Mouse (Mus musculus): Measurements from ENCODE around the gene Gm14137. TPM values are rescaled to one million over a fixed set of nuclear protein-coding genes. Genes with fewer than 3 reads are reported as not detected.

Gene Gm14137
- polyA plus RNA-seq, 1 experiment: not detected

DNA sequence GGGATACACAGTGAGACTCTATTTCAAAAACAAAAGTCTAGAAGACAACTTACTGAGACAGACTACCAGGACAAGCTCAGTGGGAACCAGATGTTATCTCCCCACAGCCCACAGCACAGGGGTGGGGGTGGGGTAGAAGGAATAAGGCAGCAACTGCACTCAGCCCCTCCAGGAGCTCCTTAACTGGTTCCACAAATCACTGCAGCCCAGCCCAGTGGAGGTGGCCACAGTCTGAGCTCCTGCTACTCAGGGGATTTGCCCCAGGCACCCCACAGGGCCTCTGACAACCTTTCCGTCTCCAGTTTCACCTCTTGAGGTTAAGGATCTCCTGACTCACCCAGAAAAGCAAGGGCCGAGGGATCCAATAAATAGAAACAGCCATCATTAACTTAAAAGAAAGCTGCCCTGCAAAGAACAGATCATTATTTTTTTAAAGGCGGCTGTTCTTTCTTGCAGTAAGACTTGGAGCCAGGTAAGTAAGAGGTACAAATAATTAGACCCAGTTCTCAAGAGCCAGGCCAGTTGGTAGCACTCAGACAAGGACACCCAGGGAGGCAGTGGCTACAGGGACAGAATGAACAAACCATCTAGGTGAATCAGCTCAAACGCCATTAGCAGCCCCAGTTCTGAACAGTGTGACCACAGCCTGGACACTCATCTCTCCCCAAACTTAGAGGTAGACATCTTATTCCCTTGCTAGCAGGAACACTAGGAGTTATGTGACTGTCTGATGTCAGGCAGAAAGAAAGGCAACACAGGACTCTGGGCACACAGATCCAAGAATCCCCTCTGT is 22.2 kb downstream of the Gm14137 start:
- Histone ChIP-seq H3K27ac (ENCODE audit: insufficient read depth, low read length) (no peak overlapping the region), H3K4me3 (replicated peaks; ENCODE audit: insufficient read depth, low read depth, low read length) (no peak overlapping the region), H3K4me1 (ENCODE audit: control insufficient read depth, insufficient read depth, low read length) (no peaks in the 10 kb centered on the region; the same call in 1 of the 2 replicates), H3K27me3 (ENCODE audit: control insufficient read depth, insufficient read depth, low read length) (no peaks in the 10 kb centered on the region)
- DNase-seq: no peak
- TF ChIP-seq POLR2A (IDR thresholded peaks at IDR 0.05; ENCODE audit: borderline replicate concordance, insufficient read depth, low read length) (no peak), CTCF (IDR thresholded peaks at IDR 0.05; ENCODE audit: borderline replicate concordance, insufficient read depth, low read depth, low read length) (no peak)
- 72% methylated on average over 4 of the region's 4 CpGs for WGBS

DNA sequence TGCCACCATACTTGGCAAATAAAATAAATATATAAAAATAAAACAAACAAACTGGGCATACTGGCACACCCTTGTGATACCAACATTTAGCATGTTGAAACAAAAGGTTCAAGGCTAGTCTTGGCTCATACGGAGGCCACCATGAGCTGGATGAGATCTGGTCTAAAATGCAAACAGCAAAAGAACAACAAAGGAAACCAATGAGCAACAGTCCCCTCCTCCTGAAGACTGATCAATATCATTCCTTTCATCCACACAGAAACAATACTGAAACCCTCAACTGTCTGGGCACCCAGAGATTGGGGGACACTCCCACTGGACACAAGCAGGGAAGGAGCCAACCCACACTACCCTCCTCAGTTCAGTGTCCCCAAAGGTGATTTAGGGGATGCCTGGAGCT is 23.2 kb downstream of the Gm14137 start:
- Histone ChIP-seq H3K27me3 (ENCODE audit: control insufficient read depth, insufficient read depth, low read length) (no peaks in the 10 kb centered on the region), H3K27ac (ENCODE audit: insufficient read depth, low read length) (no peak overlapping the region), H3K4me3 (replicated peaks; ENCODE audit: insufficient read depth, low read depth, low read length) (no peak overlapping the region), H3K4me1 (ENCODE audit: control insufficient read depth, insufficient read depth, low read length) (no peaks in the 10 kb centered on the region; the same call in 1 of the 2 replicates)
- no peak for TF ChIP-seq CTCF (IDR thresholded peaks at IDR 0.05; ENCODE audit: borderline replicate concordance, insufficient read depth, low read depth, low read length)
- TF ChIP-seq POLR2A (IDR thresholded peaks at IDR 0.05; ENCODE audit: borderline replicate concordance, insufficient read depth, low read length): no peak
- WGBS: 79% methylated on average over 1 of the region's 1 CpGs
- DNase-seq: no peak

DNA sequence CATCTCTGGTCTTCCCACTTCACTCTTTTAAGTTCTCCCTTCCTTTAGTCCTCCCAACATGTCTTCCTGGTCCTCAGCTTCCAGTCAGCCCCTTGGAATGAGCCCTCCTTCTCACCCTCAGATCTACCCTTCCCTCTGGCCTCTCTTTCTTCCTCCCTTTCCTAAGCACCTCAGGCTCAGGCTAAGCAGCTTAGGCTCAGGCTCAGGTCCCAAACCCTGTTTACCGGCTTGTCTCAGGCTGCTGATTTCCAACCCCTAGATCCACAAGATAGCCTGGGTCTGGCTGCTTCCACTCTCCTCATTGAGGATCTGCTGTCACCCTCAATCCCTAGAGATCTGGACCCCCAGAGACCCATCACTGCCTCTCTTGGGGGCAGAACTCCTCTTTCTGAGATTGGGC is 23.7 kb downstream of the Gm14137 start:
- no peak for TF ChIP-seq POLR2A (IDR thresholded peaks at IDR 0.05; ENCODE audit: borderline replicate concordance, insufficient read depth, low read length)
- no peak for TF ChIP-seq CTCF (IDR thresholded peaks at IDR 0.05; ENCODE audit: borderline replicate concordance, insufficient read depth, low read depth, low read length)
- DNase-seq: no peak

DNA sequence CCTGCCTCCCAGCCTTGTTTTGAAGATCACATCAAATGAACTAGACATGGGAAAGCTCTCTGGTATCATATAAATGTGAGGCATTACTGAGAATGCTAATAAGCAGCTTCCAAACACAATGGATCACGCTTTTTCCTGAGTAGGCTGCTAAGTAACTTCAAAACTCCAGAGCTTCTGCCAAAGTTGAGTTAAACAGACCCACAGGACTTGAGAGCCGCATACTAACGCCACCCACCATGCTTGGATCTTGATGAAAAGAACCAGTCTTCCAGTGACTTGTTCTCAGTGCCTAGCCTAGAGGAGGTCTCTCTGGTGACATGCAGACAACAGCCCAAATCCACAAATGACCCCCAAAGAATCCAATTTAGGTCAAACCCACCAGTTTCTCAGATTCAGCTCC is 24.6 kb downstream of the Gm14137 start:
- TF ChIP-seq POLR2A (IDR thresholded peaks at IDR 0.05; ENCODE audit: borderline replicate concordance, insufficient read depth, low read length) (no peak), CTCF (IDR thresholded peaks at IDR 0.05; ENCODE audit: borderline replicate concordance, insufficient read depth, low read depth, low read length) (no peak)
- H3K27ac ChIP-seq (ENCODE audit: insufficient read depth, low read length): no peak overlapping the region
- H3K4me3 ChIP-seq (replicated peaks; ENCODE audit: insufficient read depth, low read depth, low read length): no peak overlapping the region
- no peaks in the 10 kb centered on the region for H3K27me3 ChIP-seq (ENCODE audit: control insufficient read depth, insufficient read depth, low read length)
- 46% methylated on average over 3 of the region's 3 CpGs for WGBS
- no peaks in the 10 kb centered on the region; the same call in 1 of the 2 replicates for H3K4me1 ChIP-seq (ENCODE audit: control insufficient read depth, insufficient read depth, low read length)
- DNase-seq: no peak

More for the DNA sequence above, 23.7 kb downstream of the Gm14137 start:
- H3K4me3 ChIP-seq (replicated peaks; ENCODE audit: insufficient read depth, low read depth, low read length): no peak overlapping the region
- no peaks in the 10 kb centered on the region for H3K27me3 ChIP-seq (ENCODE audit: control insufficient read depth, insufficient read depth, low read length)
- H3K27ac ChIP-seq (ENCODE audit: insufficient read depth, low read length): no peak overlapping the region
- WGBS: 32% methylated on average over 1 of the region's 1 CpGs
- no peaks in the 10 kb centered on the region; the same call in 1 of the 2 replicates for H3K4me1 ChIP-seq (ENCODE audit: control insufficient read depth, insufficient read depth, low read length)

DNA sequence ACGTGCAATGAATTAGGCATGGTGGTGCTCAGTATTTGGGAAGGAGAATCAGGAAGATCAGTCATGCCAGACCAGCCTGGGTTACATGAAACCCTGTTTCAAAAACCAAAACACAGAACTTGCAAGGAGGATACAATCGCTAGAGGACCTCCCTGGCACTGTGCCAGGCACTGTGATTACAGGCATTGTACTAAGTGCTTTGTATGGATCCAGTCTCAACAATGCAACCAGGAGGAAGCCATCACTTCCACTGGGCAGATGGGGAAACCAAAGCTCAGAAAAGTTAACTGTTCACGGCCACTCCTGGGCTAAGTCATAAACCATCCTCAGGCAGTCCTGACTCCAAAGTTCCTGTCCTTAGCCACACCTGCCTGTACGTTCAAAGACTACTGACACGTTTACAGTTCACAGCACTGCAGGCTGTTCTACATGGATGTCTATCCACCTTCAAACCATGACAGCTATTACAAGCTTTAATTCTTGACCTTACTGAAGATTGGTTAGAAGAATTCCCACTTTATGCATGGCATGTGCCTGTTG is 28.7 kb downstream of the Gm14137 start:
- no peaks in the 10 kb centered on the region; the same call in 1 of the 2 replicates for H3K4me1 ChIP-seq (ENCODE audit: control insufficient read depth, insufficient read depth, low read length)
- TF ChIP-seq CTCF (IDR thresholded peaks at IDR 0.05; ENCODE audit: borderline replicate concordance, insufficient read depth, low read depth, low read length) (no peak), POLR2A (IDR thresholded peaks at IDR 0.05; ENCODE audit: borderline replicate concordance, insufficient read depth, low read length) (no peak)
- H3K4me3 ChIP-seq (replicated peaks; ENCODE audit: insufficient read depth, low read depth, low read length): no peak overlapping the region
- WGBS: 53% methylated on average over 5 of the region's 5 CpGs
- H3K27ac ChIP-seq (ENCODE audit: insufficient read depth, low read length): no peak overlapping the region
- H3K27me3 ChIP-seq (ENCODE audit: control insufficient read depth, insufficient read depth, low read length): no peaks in the 10 kb centered on the region
- DNase-seq: no peak

DNA sequence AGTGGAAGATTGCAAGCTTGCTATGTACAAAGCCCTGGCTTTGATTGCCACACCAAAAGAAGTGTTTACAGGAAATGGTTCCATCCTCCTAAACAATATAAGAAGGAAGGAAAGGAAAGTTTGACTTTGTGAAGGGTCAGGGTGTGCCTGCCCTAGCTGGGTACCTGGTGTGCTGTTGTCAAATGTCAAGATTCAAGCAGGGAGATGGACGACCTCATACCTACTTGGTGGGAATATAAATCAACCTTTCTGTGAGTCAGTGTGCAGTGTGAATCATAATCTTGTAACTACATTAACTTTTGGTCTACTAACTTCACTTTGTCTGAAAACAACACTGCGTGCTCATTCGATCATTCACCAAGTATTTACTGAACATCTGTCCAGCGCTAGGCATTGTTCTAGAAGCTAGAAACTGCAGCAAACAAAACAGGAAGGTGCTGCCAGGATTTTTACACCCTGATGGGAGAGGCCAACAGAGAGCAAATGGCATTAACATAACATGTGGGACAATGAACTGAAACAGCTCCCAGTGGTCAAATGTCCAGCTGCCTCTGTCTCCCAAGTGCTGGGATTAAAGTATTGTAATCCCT is 29.7 kb downstream of the Gm14137 start:
- 64% methylated on average over 4 of the region's 4 CpGs for WGBS
- H3K4me1 ChIP-seq (ENCODE audit: control insufficient read depth, insufficient read depth, low read length): no peaks in the 10 kb centered on the region; the same call in 1 of the 2 replicates
- no peak for TF ChIP-seq CTCF (IDR thresholded peaks at IDR 0.05; ENCODE audit: borderline replicate concordance, insufficient read depth, low read depth, low read length)
- no peak for TF ChIP-seq POLR2A (IDR thresholded peaks at IDR 0.05; ENCODE audit: borderline replicate concordance, insufficient read depth, low read length)
- H3K27me3 ChIP-seq (ENCODE audit: control insufficient read depth, insufficient read depth, low read length): no peaks in the 10 kb centered on the region
- no peak overlapping the region for H3K4me3 ChIP-seq (replicated peaks; ENCODE audit: insufficient read depth, low read depth, low read length)
- no peak for DNase-seq
- H3K27ac ChIP-seq (ENCODE audit: insufficient read depth, low read length): no peak overlapping the region

DNA sequence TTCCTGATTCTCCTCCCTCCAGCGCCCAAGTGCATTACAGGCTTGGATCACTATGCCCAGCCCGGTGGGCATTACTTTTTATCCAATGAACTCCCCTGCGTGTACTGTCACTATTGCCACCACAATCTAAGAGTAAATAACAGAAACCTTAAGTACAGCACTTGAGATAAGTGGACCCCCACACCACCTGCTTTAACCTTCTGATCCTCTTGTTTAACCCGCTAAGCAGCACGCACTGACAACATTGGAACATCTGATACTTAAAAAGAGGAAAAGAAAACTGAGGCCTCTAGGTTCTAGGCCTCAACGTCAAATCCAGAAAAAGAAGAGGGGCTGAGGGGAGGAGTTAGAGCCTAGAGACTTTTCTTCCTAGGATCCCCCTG is 33.6 kb downstream of the Gm14137 start:
- Histone ChIP-seq H3K4me1 (ENCODE audit: control insufficient read depth, insufficient read depth, low read length) (no peaks in the 10 kb centered on the region; the same call in 1 of the 2 replicates), H3K27me3 (ENCODE audit: control insufficient read depth, insufficient read depth, low read length) (no peaks in the 10 kb centered on the region), H3K27ac (ENCODE audit: insufficient read depth, low read length) (no peak overlapping the region), H3K4me3 (replicated peaks; ENCODE audit: insufficient read depth, low read depth, low read length) (peak overlapping the region; percentile 74)
- no peak for TF ChIP-seq POLR2A (IDR thresholded peaks at IDR 0.05; ENCODE audit: borderline replicate concordance, insufficient read depth, low read length)
- TF ChIP-seq CTCF (IDR thresholded peaks at IDR 0.05; ENCODE audit: borderline replicate concordance, insufficient read depth, low read depth, low read length): no peak
- WGBS: 11% methylated on average over 6 of the region's 6 CpGs
- DNase-seq: no peak
